Mouse (Mus musculus): ENCODE measurements around the gene Cog5.

Gene Cog5

GRCm38 (mm10) chr12:31939026-31939425 lies 284.4 kb downstream of the Cog5 start:
- no peak for DNase-seq (ENCODE audit: low spot score)

- no peak for DNase-seq (ENCODE audit: low spot score)
Measured at GRCm38 (mm10) chr12:31943020-31943654, 288.5 kb downstream of the Cog5 start.

GRCm38 (mm10) chr12:31944405-31944804 lies 289.7 kb downstream of the Cog5 start:
- DNase-seq (ENCODE audit: low spot score), result no peak

- DNase-seq (ENCODE audit: low spot score), result no peak
Measured at GRCm38 (mm10) chr12:31947476-31947875, 292.8 kb downstream of the Cog5 start.

- no peak for DNase-seq (ENCODE audit: low spot score)
Measured at GRCm38 (mm10) chr12:31948101-31949000, 293.7 kb downstream of the Cog5 start.

- DNase-seq (ENCODE audit: low spot score), result peak; percentile 89
Measured at GRCm38 (mm10) chr12:31949193-31949741, 294.6 kb downstream of the Cog5 start.

- peak; percentile 100 for DNase-seq (ENCODE audit: low spot score)
Measured at GRCm38 (mm10) chr12:31949759-31950658, 295.3 kb downstream of the Cog5 start, which contains the start of gene Hbp1. TSS of gene Hbp1 (minus strand) at chr12:31950535.

GRCm38 (mm10) chr12:31950659-31951031 lies 296.0 kb downstream of the Cog5 start:
- no peak for DNase-seq (ENCODE audit: low spot score)

- no peak for DNase-seq (ENCODE audit: low spot score)
Measured at GRCm38 (mm10) chr12:31955843-31956242, 301.2 kb downstream of the Cog5 start.

- no peak for DNase-seq (ENCODE audit: low spot score)
Measured at GRCm38 (mm10) chr12:31964074-31964473, 309.4 kb downstream of the Cog5 start.

- DNase-seq (ENCODE audit: low spot score), result no peak
Measured at GRCm38 (mm10) chr12:31965517-31966212, 311.0 kb downstream of the Cog5 start.

GRCm38 (mm10) chr12:31966405-31966804 lies 311.7 kb downstream of the Cog5 start:
- no peak for DNase-seq (ENCODE audit: low spot score)

- DNase-seq (ENCODE audit: low spot score), result no peak
Measured at GRCm38 (mm10) chr12:31967536-31967935, 312.9 kb downstream of the Cog5 start.

GRCm38 (mm10) chr12:31969111-31969510 lies 314.4 kb downstream of the Cog5 start:
- no peak for DNase-seq (ENCODE audit: low spot score)

- DNase-seq (ENCODE audit: low spot score), result no peak
Measured at GRCm38 (mm10) chr12:31971547-31971946, 316.9 kb downstream of the Cog5 start.

GRCm38 (mm10) chr12:31973473-31974172 lies 319.0 kb downstream of the Cog5 start:
- no peak for DNase-seq (ENCODE audit: low spot score)

- DNase-seq (ENCODE audit: low spot score), result no peak
Measured at GRCm38 (mm10) chr12:31976544-31976943, 321.9 kb downstream of the Cog5 start.

- DNase-seq (ENCODE audit: low spot score), result no peak
Measured at GRCm38 (mm10) chr12:31977613-31978195, 323.0 kb downstream of the Cog5 start.

- no peak for DNase-seq (ENCODE audit: low spot score)
Measured at GRCm38 (mm10) chr12:31983238-31983637, 328.6 kb downstream of the Cog5 start.

- no peak for DNase-seq (ENCODE audit: low spot score)
Measured at GRCm38 (mm10) chr12:31983769-31984168, 329.1 kb downstream of the Cog5 start.
